Mouse (Mus musculus) midbrain, embryonic 14.5 days (tissue): ENCODE measurements at regions not wholly inside any gene's neighbourhood (a gene's known extent, or its start where the extent isn't known, plus 50 kb on each side); places are given as distances from the start of the nearest gene placed in this dataset.

Source experiments
- ATAC-seq: fragments of 200-750 bp; cut with Nextera tagmentation; 2 replicates; pipeline ENCODE4 v1.8.0; 2017; ENCODE audit warnings: moderate number of reproducible peaks, moderate library complexity; ENCODE audit not compliant: low FRiP score, low TSS enrichment
- DNase-seq: peaks from one replicate; pipeline ENCODE4 v3.0.0-alpha.2; 2015
- H3K27ac ChIP-seq: fragments of 300-500 bp; sonication (generic); replicated peaks from 2 replicates; pipeline ENCODE4 v1.5.1; 2014; ENCODE audit warnings: mild to moderate bottlenecking, low read depth, low read length, moderate library complexity
- H3K27me3 ChIP-seq: fragments of 300-500 bp; sonication (generic); 2 replicates; pipeline ENCODE4 v1.6.1; 2014; ENCODE audit warnings: low read length, control low read depth, mixed read lengths; ENCODE audit not compliant: control insufficient read depth, insufficient read depth
- H3K36me3 ChIP-seq: fragments of 300-500 bp; sonication (generic); 2 replicates; pipeline ENCODE4 v1.6.1; 2014; ENCODE audit warnings: low read length, control low read depth; ENCODE audit not compliant: control insufficient read depth, insufficient read depth
- H3K4me1 ChIP-seq: fragments of 300-500 bp; sonication (generic); 2 replicates; pipeline ENCODE4 v1.6.1; 2014; ENCODE audit warnings: mild to moderate bottlenecking, antibody characterized with exemption, low read length, control low read depth; ENCODE audit not compliant: control insufficient read depth, insufficient read depth
- H3K4me2 ChIP-seq: fragments of 300-500 bp; sonication (generic); 2 replicates; pipeline ENCODE4 v1.6.1; 2014; ENCODE audit warnings: mild to moderate bottlenecking, low read length, moderate library complexity
- H3K4me3 ChIP-seq: fragments of 300-500 bp; sonication (generic); replicated peaks from 2 replicates; pipeline ENCODE4 v1.5.1; 2014; ENCODE audit warnings: low read depth, low read length
- H3K9ac ChIP-seq: fragments of 300-500 bp; sonication (generic); replicated peaks from 2 replicates; pipeline ENCODE4 v1.6.1; 2014; ENCODE audit warnings: mild to moderate bottlenecking, low read length, moderate library complexity
- H3K9me3 ChIP-seq: fragments of 300-500 bp; sonication (generic); 2 replicates; pipeline ENCODE4 v1.6.1; 2016; ENCODE audit warnings: low read length, control low read depth, mixed read lengths; ENCODE audit not compliant: control insufficient read depth
- WGBS: fragments of 180-500 bp; shearing (Covaris S2); extraction: QIAGEN DNeasy Blood & Tissue Kit; methylation state at CpG from one replicate; pipeline ENCODE4 v1.1.7; 2014; 5-methylcytosine and 5-hydroxymethylcytosine counted together

DNA sequence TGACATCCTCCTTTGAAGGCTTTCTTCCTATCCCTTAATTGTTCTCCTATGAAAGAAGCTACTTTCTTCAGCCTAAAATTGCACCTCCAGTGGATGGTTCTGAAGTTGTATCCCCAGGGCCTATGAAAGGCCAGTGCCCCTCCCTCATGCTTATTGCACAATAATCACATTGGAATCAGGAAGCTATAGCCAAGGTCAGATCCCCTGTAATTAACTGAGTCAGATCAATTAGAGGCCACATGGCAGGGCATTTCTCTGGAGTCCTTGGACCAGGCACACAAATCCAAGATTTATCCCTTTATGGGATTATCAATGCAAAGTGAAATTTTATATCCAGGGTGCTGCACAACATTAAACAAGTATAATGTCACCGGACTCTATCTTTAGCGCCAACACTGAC lies 98.8 kb upstream of the Plppr4 start:
- DNase-seq = no peak
- Histone ChIP-seq H3K36me3 (no peaks in the 10 kb centered on the region), H3K9ac (no peak overlapping the region), H3K9me3 (no peaks in the 10 kb centered on the region), H3K27me3 (no peaks in the 10 kb centered on the region), H3K4me2 (no peak overlapping the region), H3K4me3 (no peak overlapping the region), H3K4me1 (no peaks in the 10 kb centered on the region), H3K27ac (no peak overlapping the region)
- no peak for ATAC-seq
- WGBS = 94% methylated on average over 2 of the region's 2 CpGs

DNA sequence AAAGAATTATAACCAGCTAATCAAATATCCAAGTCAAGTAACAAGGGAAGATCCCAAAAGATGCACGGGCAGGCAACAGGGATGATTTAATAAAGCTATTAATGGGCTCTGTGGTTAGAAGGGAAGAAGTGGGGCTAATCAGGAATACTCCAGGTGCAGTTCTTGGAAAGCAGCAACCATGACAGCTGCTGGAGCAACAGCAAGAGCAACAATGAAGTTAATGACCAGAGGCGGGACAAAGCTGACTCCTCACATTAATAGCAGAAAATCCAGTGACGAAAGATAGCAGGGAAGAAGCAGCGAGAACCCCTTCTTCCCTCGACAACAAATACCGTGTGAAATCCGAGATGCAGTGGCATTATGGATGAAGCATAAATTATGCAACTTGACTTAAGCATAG lies 89.9 kb upstream of the Plppr4 start:
- WGBS = 63% methylated on average over 7 of the region's 7 CpGs
- H3K4me1 ChIP-seq = no peaks in the 10 kb centered on the region
- no peak overlapping the region for H3K9ac ChIP-seq
- H3K36me3 ChIP-seq = no peaks in the 10 kb centered on the region
- H3K4me3 ChIP-seq = no peak overlapping the region
- H3K4me2 ChIP-seq = no peak overlapping the region
- DNase-seq (peak; percentile 23), ATAC-seq (no peak)
- no peaks in the 10 kb centered on the region for H3K27me3 ChIP-seq
- no peak overlapping the region for H3K27ac ChIP-seq
- H3K9me3 ChIP-seq = no peaks in the 10 kb centered on the region

DNA sequence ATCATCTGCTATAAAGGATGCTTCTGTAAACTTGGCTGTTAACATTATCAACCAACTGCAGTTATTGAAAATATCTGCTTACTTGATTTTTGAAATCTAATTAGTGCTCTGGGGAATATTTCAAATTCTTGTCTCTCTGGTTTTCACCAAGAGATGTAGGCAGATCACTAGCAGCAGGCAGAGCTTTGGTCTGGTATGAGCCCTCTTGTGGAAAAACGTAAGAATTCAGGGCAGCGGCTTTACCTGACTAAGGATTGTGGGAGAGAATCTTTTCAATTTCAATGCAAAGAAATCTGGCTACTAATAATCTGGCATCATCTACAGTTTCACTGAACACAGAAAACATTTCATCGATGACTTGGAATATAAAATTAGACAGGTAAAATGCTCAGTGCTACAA lies 81.2 kb upstream of the Plppr4 start:
- H3K9me3 ChIP-seq = no peaks in the 10 kb centered on the region
- peak; percentile 72 for DNase-seq

DNA sequence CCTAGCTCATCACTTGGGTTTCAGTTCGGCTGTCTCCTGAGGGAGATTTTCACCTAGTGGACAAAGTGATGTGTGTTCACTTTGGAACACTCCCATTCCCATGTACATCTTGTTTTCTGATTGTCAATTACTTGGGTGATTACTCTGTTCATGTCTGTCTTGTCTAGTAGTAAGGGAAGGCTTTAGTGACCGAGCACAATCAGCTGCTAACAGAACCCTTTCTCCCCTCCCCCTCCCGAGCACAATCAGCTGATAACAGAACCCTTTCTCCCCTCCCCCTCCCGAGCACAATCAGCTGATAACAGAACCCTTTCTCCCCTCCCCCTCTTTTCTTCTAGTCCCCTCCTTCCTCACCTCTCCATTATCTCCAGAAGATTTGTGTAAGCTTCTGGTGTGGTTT lies 79.6 kb upstream of the Plppr4 start:
- Histone ChIP-seq H3K4me2 (no peak overlapping the region), H3K27ac (no peak overlapping the region), H3K9ac (no peak overlapping the region), H3K27me3 (no peaks in the 10 kb centered on the region), H3K4me1 (no peaks in the 10 kb centered on the region), H3K4me3 (no peak overlapping the region), H3K9me3 (no peaks in the 10 kb centered on the region), H3K36me3 (no peaks in the 10 kb centered on the region)
- ATAC-seq (no peak), DNase-seq (no peak)
- WGBS = 46% methylated on average over 4 of the region's 4 CpGs

More for the DNA sequence above, 81.2 kb upstream of the Plppr4 start:
- no peaks in the 10 kb centered on the region for H3K36me3 ChIP-seq
- H3K4me1 ChIP-seq = no peaks in the 10 kb centered on the region
- 65% methylated on average over 3 of the region's 3 CpGs for WGBS
- H3K27me3 ChIP-seq = no peaks in the 10 kb centered on the region
- H3K9ac ChIP-seq = no peak overlapping the region
- no peak overlapping the region for H3K4me3 ChIP-seq
- ATAC-seq = no peak
- no peak overlapping the region for H3K27ac ChIP-seq
- H3K4me2 ChIP-seq = no peak overlapping the region

DNA sequence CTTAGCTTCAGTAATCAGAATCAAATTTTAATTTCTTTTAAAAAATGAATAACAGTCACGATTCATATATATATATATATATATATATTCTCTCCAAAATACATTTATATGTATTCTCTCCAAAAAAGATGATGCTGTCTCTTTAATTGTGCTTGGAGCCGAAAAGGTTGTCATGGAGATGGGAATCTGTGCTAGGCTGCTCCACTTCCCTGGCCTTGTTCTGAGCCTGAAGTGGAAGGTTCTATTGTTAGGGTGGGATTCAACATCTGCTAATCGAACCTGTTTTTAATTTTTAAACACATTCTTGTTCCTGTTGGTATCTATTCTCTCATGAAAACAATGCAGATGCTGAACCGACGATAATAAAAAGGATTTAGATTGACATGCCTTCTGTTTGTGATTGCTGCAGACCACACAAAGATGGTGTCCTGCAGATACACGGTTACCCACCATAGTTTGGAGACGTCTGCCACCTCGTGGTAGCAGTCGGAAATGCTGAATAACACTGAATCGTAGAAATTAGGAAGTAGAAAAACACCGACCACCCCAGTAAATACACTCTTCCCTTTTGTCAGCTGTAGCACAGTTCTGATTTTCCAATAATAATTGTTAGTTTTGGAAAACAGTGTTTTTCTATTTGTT lies 77.9 kb upstream of the Plppr4 start:
- H3K9ac ChIP-seq = no peak overlapping the region
- peak; percentile 89 for ATAC-seq
- H3K4me1 ChIP-seq = no peaks in the 10 kb centered on the region
- no peaks in the 10 kb centered on the region for H3K27me3 ChIP-seq
- no peaks in the 10 kb centered on the region for H3K9me3 ChIP-seq
- no peak overlapping the region for H3K4me3 ChIP-seq
- 12% methylated on average over 11 of the region's 11 CpGs for WGBS
- no peak overlapping the region for H3K27ac ChIP-seq
- no peaks in the 10 kb centered on the region for H3K36me3 ChIP-seq
- peak; percentile 95 for DNase-seq
- H3K4me2 ChIP-seq = no peak overlapping the region

DNA sequence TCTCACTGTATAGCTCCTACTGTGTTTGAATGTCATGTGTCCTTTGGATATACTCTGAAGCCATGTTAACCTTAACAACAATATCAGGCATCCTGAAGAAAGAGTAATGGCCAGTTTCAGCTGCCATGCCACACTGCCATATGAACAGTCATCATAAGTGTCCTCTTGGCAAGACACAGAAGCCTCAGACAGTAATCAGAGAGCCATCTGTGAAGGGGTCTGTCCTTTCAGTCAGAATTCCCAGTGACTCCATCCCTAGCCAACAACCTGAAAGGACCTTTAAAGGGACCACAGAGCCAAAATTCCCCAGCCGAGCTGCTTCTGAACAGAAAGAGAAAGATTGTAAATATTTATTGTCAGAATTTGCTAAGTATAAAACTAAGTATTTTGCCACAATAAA lies 63.9 kb upstream of the Plppr4 start:
- H3K27ac ChIP-seq = no peak overlapping the region
- H3K9me3 ChIP-seq = no peaks in the 10 kb centered on the region
- no peak overlapping the region for H3K4me3 ChIP-seq
- H3K36me3 ChIP-seq = no peaks in the 10 kb centered on the region
- no peak overlapping the region for H3K9ac ChIP-seq
- ATAC-seq (no peak), DNase-seq (no peak)
- no peak overlapping the region for H3K4me2 ChIP-seq
- H3K4me1 ChIP-seq = no peaks in the 10 kb centered on the region
- WGBS = 78% methylated on average over 1 of the region's 1 CpGs
- H3K27me3 ChIP-seq = no peaks in the 10 kb centered on the region

DNA sequence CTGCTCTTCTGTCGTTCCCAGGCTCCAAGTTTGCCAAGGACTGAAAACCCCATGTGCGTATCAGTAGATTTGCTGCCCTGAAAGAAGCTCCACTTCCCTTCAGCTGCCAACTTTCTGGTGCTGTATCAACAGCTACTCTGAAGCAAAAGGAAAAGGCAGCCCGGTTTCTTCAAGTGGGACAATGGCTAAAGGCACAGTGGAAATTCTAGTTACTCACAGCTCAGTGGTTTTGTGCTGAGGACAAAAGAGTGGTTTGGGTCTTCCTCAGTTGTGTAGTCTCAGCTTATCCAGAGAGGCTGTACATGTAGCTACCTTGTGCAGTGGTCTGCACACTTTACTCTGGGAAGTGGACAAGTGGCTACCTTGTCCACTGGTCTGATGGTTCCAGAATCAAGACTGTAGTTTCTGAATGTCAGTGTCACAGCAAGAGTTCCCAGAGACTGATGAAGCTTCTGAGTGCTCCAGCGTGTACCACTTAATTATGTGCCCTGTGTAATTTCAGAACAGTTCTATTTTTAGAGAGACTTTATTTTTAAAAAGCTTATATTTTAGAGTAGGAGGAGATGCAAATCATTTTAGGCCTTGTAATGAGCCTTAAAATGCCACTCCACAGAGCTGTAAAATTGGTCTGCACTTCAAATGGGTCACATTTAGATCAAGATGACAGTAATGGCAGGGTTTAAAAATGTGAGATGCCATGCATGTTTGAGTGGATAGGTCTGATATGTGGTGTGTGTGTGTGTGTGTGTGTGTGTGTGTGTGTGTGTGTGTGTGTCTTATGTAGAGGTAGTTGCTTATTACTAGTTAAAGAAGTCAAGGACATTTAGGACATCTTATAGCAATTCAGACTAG lies 52.4 kb upstream of the Plppr4 start:
- Histone ChIP-seq H3K4me3 (no peak overlapping the region), H3K27me3 (no peaks in the 10 kb centered on the region), H3K9ac (no peak overlapping the region), H3K36me3 (no peaks in the 10 kb centered on the region), H3K27ac (no peak overlapping the region), H3K4me2 (no peak overlapping the region), H3K9me3 (no peaks in the 10 kb centered on the region), H3K4me1 (no peaks in the 10 kb centered on the region)
- 79% methylated on average over 4 of the region's 4 CpGs for WGBS
- ATAC-seq = no peak
- DNase-seq = no peak
